Mouse (Mus musculus) midbrain, embryonic 11.5 days (tissue): ENCODE measurements around the gene Cfdp1. TPM values are rescaled to one million over a fixed set of nuclear protein-coding genes. Genes with fewer than 3 reads are reported as not detected.

ENCODE experiments used
- ATAC-seq: fragments of 200-750 bp; cut with Nextera tagmentation; 2 replicates; pipeline ENCODE4 v1.8.0; 2017; ENCODE audit warnings: moderate TSS enrichment, moderate library complexity; ENCODE audit not compliant: low FRiP score
- DNase-seq: peaks from one replicate; pipeline ENCODE4 v3.0.0; 2015; ENCODE audit warnings: low spot score; ENCODE audit errors: missing footprints
- H3K27ac ChIP-seq: fragments of 300-500 bp; sonication (generic); 2 replicates; pipeline ENCODE4 v1.5.1; 2014; ENCODE audit warnings: low read depth, low read length
- H3K27me3 ChIP-seq: fragments of 300-500 bp; sonication (generic); 2 replicates; pipeline ENCODE4 v1.6.1; 2014; ENCODE audit warnings: mild to moderate bottlenecking, low read length, moderate library complexity, mixed read lengths; ENCODE audit not compliant: control insufficient read depth, insufficient read depth
- H3K36me3 ChIP-seq: fragments of 300-500 bp; sonication (generic); 2 replicates; pipeline ENCODE4 v1.6.1; 2014; ENCODE audit warnings: mild to moderate bottlenecking, low read length, moderate library complexity, mixed read lengths; ENCODE audit not compliant: control insufficient read depth, insufficient read depth
- H3K4me1 ChIP-seq: fragments of 300-500 bp; sonication (generic); 2 replicates; pipeline ENCODE4 v1.6.1; 2014; ENCODE audit warnings: low read length; ENCODE audit not compliant: control insufficient read depth, insufficient read depth
- H3K4me2 ChIP-seq: fragments of 300-500 bp; sonication (generic); 2 replicates; pipeline ENCODE4 v1.6.1; 2014; ENCODE audit warnings: mild to moderate bottlenecking, moderate library complexity
- H3K4me3 ChIP-seq: fragments of 300-500 bp; sonication (generic); 2 replicates; pipeline ENCODE4 v1.5.1; 2014; ENCODE audit warnings: low read depth, low read length
- H3K9ac ChIP-seq: fragments of 300-500 bp; sonication (generic); 2 replicates; pipeline ENCODE4 v1.6.1; 2014; ENCODE audit warnings: low read length
- H3K9me3 ChIP-seq: fragments of 300-500 bp; sonication (generic); 2 replicates; pipeline ENCODE4 v1.6.1; 2016; ENCODE audit warnings: low read length; ENCODE audit not compliant: control insufficient read depth
- WGBS: fragments of 180-500 bp; shearing (Covaris S2); extraction: QIAGEN DNeasy Blood & Tissue Kit; methylation state at CpG from one replicate; pipeline ENCODE4 v1.1.7; 2014; 5-methylcytosine and 5-hydroxymethylcytosine counted together
- polyA plus RNA-seq: library from polyadenylated mRNA; unstranded; fragments of >200 nt; fragmentation: Nextera tagmentation; extraction: Ambion mirVana; gene quantifications from 2 replicates; pipeline ENCODE4 v1.2.1, GENCODE M21; 2014

Cfdp1 gene
- polyA plus RNA-seq, 1 experiment from 2014 or later, result 209 TPM

GRCm38 (mm10) chr8:111796528-111796927 is 57.6 kb downstream of the Cfdp1 start:
- no peaks in the 10 kb centered on the region for H3K27me3 ChIP-seq
- H3K4me3 ChIP-seq, result no peak overlapping the region
- H3K9me3 ChIP-seq, result no peaks in the 10 kb centered on the region
- H3K9ac ChIP-seq, result no peak overlapping the region
- no peak overlapping the region for H3K27ac ChIP-seq
- no peaks in the 10 kb centered on the region for H3K4me1 ChIP-seq
- WGBS, result 82% methylated on average over 1 of the region's 1 CpGs
- ATAC-seq (no peak), DNase-seq (no peak)
- no peak overlapping the region for H3K4me2 ChIP-seq
- no peaks in the 10 kb centered on the region for H3K36me3 ChIP-seq

- no peak for DNase-seq
- Histone ChIP-seq H3K4me2 (no peak overlapping the region), H3K27me3 (no peaks in the 10 kb centered on the region), H3K4me3 (no peak overlapping the region), H3K27ac (no peak overlapping the region), H3K9me3 (no peaks in the 10 kb centered on the region), H3K9ac (no peak overlapping the region), H3K36me3 (no peaks in the 10 kb centered on the region), H3K4me1 (peaks cover 8% of the 10 kb centered on the region)
- no peak for ATAC-seq
- 85% methylated on average over 3 of the region's 3 CpGs for WGBS
Observed at GRCm38 (mm10) chr8:111793324-111793917, 60.7 kb downstream of the Cfdp1 start.

- no peaks in the 10 kb centered on the region for H3K36me3 ChIP-seq
- peaks cover 29% of the 10 kb centered on the region for H3K4me1 ChIP-seq
- no peaks in the 10 kb centered on the region for H3K27me3 ChIP-seq
- no peak overlapping the region for H3K4me2 ChIP-seq
- ATAC-seq (no peak), DNase-seq (no peak)
- no peak overlapping the region for H3K27ac ChIP-seq
- no peak overlapping the region for H3K9ac ChIP-seq
- no peak overlapping the region for H3K4me3 ChIP-seq
- H3K9me3 ChIP-seq, result no peaks in the 10 kb centered on the region
Observed at GRCm38 (mm10) chr8:111789639-111790038, 64.5 kb downstream of the Cfdp1 start.

GRCm38 (mm10) chr8:111789200-111789599 is 64.9 kb downstream of the Cfdp1 start:
- Histone ChIP-seq H3K4me3 (no peak overlapping the region), H3K9ac (no peak overlapping the region), H3K9me3 (no peaks in the 10 kb centered on the region), H3K4me1 (peaks cover 29% of the 10 kb centered on the region), H3K4me2 (no peak overlapping the region), H3K27ac (no peak overlapping the region), H3K27me3 (no peaks in the 10 kb centered on the region), H3K36me3 (no peaks in the 10 kb centered on the region)
- no peak for DNase-seq
- 14% methylated on average over 4 of the region's 4 CpGs for WGBS
- no peak for ATAC-seq

- Histone ChIP-seq H3K4me1 (peaks cover 29% of the 10 kb centered on the region), H3K4me2 (no peak overlapping the region), H3K4me3 (no peak overlapping the region), H3K27ac (peak overlapping the region; percentile 78), H3K9me3 (no peaks in the 10 kb centered on the region), H3K9ac (no peak overlapping the region), H3K27me3 (no peaks in the 10 kb centered on the region), H3K36me3 (no peaks in the 10 kb centered on the region)
- 44% methylated on average over 3 of the region's 3 CpGs for WGBS
- no peak for DNase-seq
- ATAC-seq, result no peak
Observed at GRCm38 (mm10) chr8:111788497-111788896, 65.6 kb downstream of the Cfdp1 start.

GRCm38 (mm10) chr8:111788085-111788484 is 66.0 kb downstream of the Cfdp1 start:
- Histone ChIP-seq H3K27ac (peak overlapping the region; percentile 78), H3K27me3 (no peaks in the 10 kb centered on the region), H3K4me2 (peak overlapping the region; percentile 32; the same call in 1 of the 2 replicates), H3K9me3 (no peaks in the 10 kb centered on the region), H3K4me1 (peaks cover 29% of the 10 kb centered on the region), H3K4me3 (no peak overlapping the region), H3K9ac (peak overlapping the region; percentile 24), H3K36me3 (no peaks in the 10 kb centered on the region)
- DNase-seq (no peak), ATAC-seq (no peak)
- 38% methylated on average over 5 of the region's 5 CpGs for WGBS

GRCm38 (mm10) chr8:111787683-111788082 is 66.4 kb downstream of the Cfdp1 start:
- H3K27ac ChIP-seq, result peak overlapping the region; percentile 78
- H3K27me3 ChIP-seq, result no peaks in the 10 kb centered on the region
- peak overlapping the region; percentile 24 for H3K9ac ChIP-seq
- H3K4me1 ChIP-seq, result peaks cover 29% of the 10 kb centered on the region
- peak overlapping the region; percentile 32 for H3K4me2 ChIP-seq
- DNase-seq (peak; percentile 89), ATAC-seq (peak; percentile 75)
- no peaks in the 10 kb centered on the region for H3K9me3 ChIP-seq
- H3K4me3 ChIP-seq, result peak overlapping the region; percentile 7; the same call in 1 of the 2 replicates
- H3K36me3 ChIP-seq, result no peaks in the 10 kb centered on the region
- 11% methylated on average over 4 of the region's 4 CpGs for WGBS

- Histone ChIP-seq H3K9ac (no peak overlapping the region; the same call in 1 of the 2 replicates), H3K27me3 (no peaks in the 10 kb centered on the region), H3K4me2 (peak overlapping the region; percentile 32), H3K36me3 (no peaks in the 10 kb centered on the region), H3K4me1 (peaks cover 29% of the 10 kb centered on the region), H3K27ac (peak overlapping the region; percentile 78), H3K4me3 (peak overlapping the region; percentile 7; the same call in 1 of the 2 replicates), H3K9me3 (no peaks in the 10 kb centered on the region)
- ATAC-seq, result peak; percentile 91
- peak; percentile 92 for DNase-seq
- 27% methylated on average over 13 of the region's 13 CpGs for WGBS
Observed at GRCm38 (mm10) chr8:111786701-111787588, 67.1 kb downstream of the Cfdp1 start.

- peaks cover 29% of the 10 kb centered on the region for H3K4me1 ChIP-seq
- H3K36me3 ChIP-seq, result no peaks in the 10 kb centered on the region
- ATAC-seq (no peak), DNase-seq (no peak)
- no peak overlapping the region for H3K27ac ChIP-seq
- no peak overlapping the region for H3K4me2 ChIP-seq
- H3K4me3 ChIP-seq, result no peak overlapping the region
- H3K27me3 ChIP-seq, result no peaks in the 10 kb centered on the region
- H3K9ac ChIP-seq, result no peak overlapping the region
- 88% methylated on average over 2 of the region's 2 CpGs for WGBS
- H3K9me3 ChIP-seq, result no peaks in the 10 kb centered on the region
Observed at GRCm38 (mm10) chr8:111786116-111786515, 68.0 kb downstream of the Cfdp1 start.
